ENCODE assay signal across 8 mouse cellular contexts in genomic region chr16:90829894-90830685, GRCm38 (mm10). TPM values are rescaled to one million over a fixed set of nuclear protein-coding genes. Genes with fewer than 3 reads are reported as not detected.
DNase-seq lines count a peak whose midpoint lies in the region; ATAC-seq lines count a peak whose summit lies in the region.

No protein-coding gene starts in this region.

- under 1% methylated on average over 45 of the region's 45 CpGs for WGBS in hindbrain, embryonic 14.5 days

- H3K9me3 ChIP-seq in hindbrain, embryonic 14.5 days (ENCODE audit: control insufficient read depth, low read length) = no peaks in the 10 kb centered on the region

- H3K4me2 ChIP-seq in hindbrain, embryonic 14.5 days (replicated peaks) = peak overlapping the region; percentile 99

- no peaks in the 10 kb centered on the region for H3K36me3 ChIP-seq in hindbrain, embryonic 14.5 days (replicated peaks; ENCODE audit: control insufficient read depth, insufficient read depth)

- H3K9ac ChIP-seq in hindbrain, embryonic 14.5 days = peak overlapping the region; percentile 60

- H3K27me3 ChIP-seq in hindbrain, embryonic 14.5 days (ENCODE audit: control insufficient read depth, insufficient read depth, low read length) = peaks cover 39% of the 10 kb centered on the region

- H3K4me3 ChIP-seq in hindbrain, embryonic 14.5 days (replicated peaks; ENCODE audit: low read length) = peak overlapping the region; percentile 47

- peak; percentile 77 for ATAC-seq in hindbrain, embryonic 14.5 days (ENCODE audit: low FRiP score)

- H3K27ac ChIP-seq in hindbrain, embryonic 14.5 days = no peak overlapping the region

- H3K4me1 ChIP-seq in hindbrain, embryonic 14.5 days (replicated peaks; ENCODE audit: control insufficient read depth, insufficient read depth, low read length) = peaks cover 22% of the 10 kb centered on the region

- DNase-seq in R1 (ENCODE audit: low read depth, low spot score) = peak; percentile 60
- DNase-seq in cerebellum, postnatal 25 days = peak; percentile 77 to 84
- peak; percentile 56 to 61 for DNase-seq in frontal cortex, postnatal 36 days (ENCODE audit: low spot score in 2 of 2)
- DNase-seq in hindbrain, embryonic 14.5 days (ENCODE audit: low spot score) = peak; percentile 58
- DNase-seq in layer of hippocampus, postnatal 25 days (ENCODE audit: extremely low spot score in 1 of 2, low spot score in 1 of 2) = peak; percentile 33 to 41
- peak; percentile 93 for DNase-seq in lung, postnatal 10 days
- peak; percentile 74 for DNase-seq in ovary, postnatal 14 days (ENCODE audit: low spot score)
- peak; percentile 38 for DNase-seq in thymus, postnatal 14 days

RNA-seq across cellular contexts. Expression of gene Eva1c, which starts 3.6 kb away (rescaled TPM):
- polyA plus RNA-seq in hindbrain, embryonic 14.5 days (2014; fragmentation: Nextera tagmentation; extraction: Ambion mirVana) = 3.1 and 3.4 TPM in 2 replicates
- total RNA-seq in layer of hippocampus, postnatal 25 days (2021) = 1 to 10 TPM; 1.6 TPM

RNA-seq across cellular contexts. Expression of gene Urb1, which starts 19.9 kb away (rescaled TPM):
- 9.9 and 11.6 TPM in 2 replicates for polyA plus RNA-seq in hindbrain, embryonic 14.5 days (2014; fragmentation: Nextera tagmentation; extraction: Ambion mirVana)
- 10 to 100 TPM; 11.5 to 15.6 TPM for total RNA-seq in layer of hippocampus, postnatal 25 days (2021)

Comparison
In these comparisons a context has a peak if more than half of its experiments do, and no peak if none do; other contexts are left out.
1. DNase-seq: peak in every context shown above with its lines; median percentile 93 in lung, postnatal 10 days; 80 in cerebellum, postnatal 25 days; 74 in ovary, postnatal 14 days; 60 in R1; 58 in frontal cortex, postnatal 36 days; 58 in hindbrain, embryonic 14.5 days; 38 in thymus, postnatal 14 days; 37 in layer of hippocampus, postnatal 25 days.